Mouse (Mus musculus) midbrain, embryonic 11.5 days (tissue): ENCODE measurements around the gene Cldn7. TPM values are rescaled to one million over a fixed set of nuclear protein-coding genes. Genes with fewer than 3 reads are reported as not detected.
"Not testable (repeated sequence)": the region's sequence is repeated elsewhere in the genome, so short reads cannot be mapped to it uniquely, and the experiment has no call there.

Experiments
- ATAC-seq: fragments of 200-750 bp; cut with Nextera tagmentation; 2 replicates; pipeline ENCODE4 v1.8.0; 2017; ENCODE audit warnings: moderate TSS enrichment, moderate library complexity; ENCODE audit not compliant: low FRiP score
- DNase-seq: peaks from one replicate; pipeline ENCODE4 v3.0.0; 2015; ENCODE audit warnings: low spot score; ENCODE audit errors: missing footprints
- H3K27ac ChIP-seq: fragments of 300-500 bp; sonication (generic); 2 replicates; pipeline ENCODE4 v1.5.1; 2014; ENCODE audit warnings: low read depth, low read length
- H3K27me3 ChIP-seq: fragments of 300-500 bp; sonication (generic); 2 replicates; pipeline ENCODE4 v1.6.1; 2014; ENCODE audit warnings: mild to moderate bottlenecking, low read length, moderate library complexity, mixed read lengths; ENCODE audit not compliant: control insufficient read depth, insufficient read depth
- H3K36me3 ChIP-seq: fragments of 300-500 bp; sonication (generic); 2 replicates; pipeline ENCODE4 v1.6.1; 2014; ENCODE audit warnings: mild to moderate bottlenecking, low read length, moderate library complexity, mixed read lengths; ENCODE audit not compliant: control insufficient read depth, insufficient read depth
- H3K4me1 ChIP-seq: fragments of 300-500 bp; sonication (generic); 2 replicates; pipeline ENCODE4 v1.6.1; 2014; ENCODE audit warnings: low read length; ENCODE audit not compliant: control insufficient read depth, insufficient read depth
- H3K4me2 ChIP-seq: fragments of 300-500 bp; sonication (generic); 2 replicates; pipeline ENCODE4 v1.6.1; 2014; ENCODE audit warnings: mild to moderate bottlenecking, moderate library complexity
- H3K4me3 ChIP-seq: fragments of 300-500 bp; sonication (generic); 2 replicates; pipeline ENCODE4 v1.5.1; 2014; ENCODE audit warnings: low read depth, low read length
- H3K9ac ChIP-seq: fragments of 300-500 bp; sonication (generic); 2 replicates; pipeline ENCODE4 v1.6.1; 2014; ENCODE audit warnings: low read length
- H3K9me3 ChIP-seq: fragments of 300-500 bp; sonication (generic); 2 replicates; pipeline ENCODE4 v1.6.1; 2016; ENCODE audit warnings: low read length; ENCODE audit not compliant: control insufficient read depth
- WGBS: fragments of 180-500 bp; shearing (Covaris S2); extraction: QIAGEN DNeasy Blood & Tissue Kit; methylation state at CpG from one replicate; pipeline ENCODE4 v1.1.7; 2014; 5-methylcytosine and 5-hydroxymethylcytosine counted together
- polyA plus RNA-seq: library from polyadenylated mRNA; unstranded; fragments of >200 nt; fragmentation: Nextera tagmentation; extraction: Ambion mirVana; gene quantifications from 2 replicates; pipeline ENCODE4 v1.2.1, GENCODE M21; 2014

The Cldn7 gene
- polyA plus RNA-seq, 1 experiment from 2014 or later = 2.3 TPM

GRCm38 (mm10) chr11:70010961-70011360 lies 46.4 kb downstream of the Cldn7 start:
- Histone ChIP-seq H3K9ac (no peak overlapping the region), H3K9me3 (no peaks in the 10 kb centered on the region), H3K4me1 (peaks cover 8% of the 10 kb centered on the region), H3K4me2 (no peak overlapping the region), H3K27ac (no peak overlapping the region), H3K36me3 (peaks cover 54% of the 10 kb centered on the region), H3K27me3 (no peaks in the 10 kb centered on the region), H3K4me3 (no peak overlapping the region)
- ATAC-seq = no peak
- DNase-seq = no peak
- whole genome bisulfite sequencing = 82% methylated on average over 10 of the region's 10 CpGs

- peaks cover 16% of the 10 kb centered on the region for H3K4me1 ChIP-seq
- peaks cover 38% of the 10 kb centered on the region for H3K36me3 ChIP-seq
- DNase-seq = no peak
- H3K4me3 ChIP-seq = no peak overlapping the region
- no peaks in the 10 kb centered on the region for H3K9me3 ChIP-seq
- no peak overlapping the region for H3K27ac ChIP-seq
- H3K4me2 ChIP-seq = no peak overlapping the region
- no peak overlapping the region for H3K9ac ChIP-seq
- ATAC-seq = no peak
- 90% methylated on average over 9 of the region's 9 CpGs for WGBS
- no peaks in the 10 kb centered on the region for H3K27me3 ChIP-seq
Observed at GRCm38 (mm10) chr11:70012931-70013330, 48.4 kb downstream of the Cldn7 start.

- H3K4me3 ChIP-seq = no peak overlapping the region
- WGBS = 87% methylated on average over 3 of the region's 3 CpGs
- H3K9me3 ChIP-seq = no peaks in the 10 kb centered on the region
- no peak overlapping the region for H3K4me2 ChIP-seq
- H3K4me1 ChIP-seq = peaks cover 18% of the 10 kb centered on the region
- ATAC-seq (no peak), DNase-seq (no peak)
- H3K9ac ChIP-seq = no peak overlapping the region
- no peaks in the 10 kb centered on the region for H3K27me3 ChIP-seq
- H3K27ac ChIP-seq = no peak overlapping the region
- peaks cover 33% of the 10 kb centered on the region for H3K36me3 ChIP-seq
Observed at GRCm38 (mm10) chr11:70013408-70013807, 48.8 kb downstream of the Cldn7 start.

- Histone ChIP-seq H3K4me2 (no peak overlapping the region), H3K4me3 (no peak overlapping the region), H3K27me3 (no peaks in the 10 kb centered on the region), H3K27ac (no peak overlapping the region), H3K4me1 (peaks cover 24% of the 10 kb centered on the region), H3K36me3 (peaks cover 28% of the 10 kb centered on the region), H3K9ac (no peak overlapping the region), H3K9me3 (no peaks in the 10 kb centered on the region)
- WGBS = 66% methylated on average over 5 of the region's 5 CpGs
- ATAC-seq (no peak), DNase-seq (no peak)
Observed at GRCm38 (mm10) chr11:70014051-70014450, 49.5 kb downstream of the Cldn7 start.

GRCm38 (mm10) chr11:70014880-70015558 lies 50.4 kb downstream of the Cldn7 start, which contains the start of gene Acadvl:
Acadvl (minus strand) TSS chr11:70015411.
- DNase-seq = peak; percentile 96
- under 1% methylated on average over 35 of the region's 35 CpGs for WGBS
- H3K4me1 ChIP-seq = peaks cover 34% of the 10 kb centered on the region
- peak within 1 kb of the TSS; percentile 60 for H3K9ac ChIP-seq
- peak; percentile 80 for ATAC-seq
- peak within 1 kb of the TSS; percentile 41; the same call in 1 of the 2 replicates for H3K27ac ChIP-seq
- no peaks in the 10 kb centered on the region for H3K27me3 ChIP-seq
- H3K9me3 ChIP-seq = no peaks in the 10 kb centered on the region
- H3K4me3 ChIP-seq = peak within 1 kb of the TSS; percentile 45
- peaks cover 23% of the 10 kb centered on the region for H3K36me3 ChIP-seq
- H3K4me2 ChIP-seq = peak within 1 kb of the TSS; percentile 88

- 67% methylated on average over 6 of the region's 6 CpGs for WGBS
- ATAC-seq (no peak), DNase-seq (peak; percentile 87)
- peaks cover 16% of the 10 kb centered on the region for H3K36me3 ChIP-seq
- H3K4me2 ChIP-seq = peak overlapping the region; percentile 88; the same call in 1 of the 2 replicates
- H3K4me1 ChIP-seq = peaks cover 40% of the 10 kb centered on the region
- H3K27me3 ChIP-seq = no peaks in the 10 kb centered on the region
- H3K4me3 ChIP-seq = no peak overlapping the region
- H3K9ac ChIP-seq = no peak overlapping the region
- no peaks in the 10 kb centered on the region for H3K9me3 ChIP-seq
- H3K27ac ChIP-seq = no peak overlapping the region
Observed at GRCm38 (mm10) chr11:70015677-70016076, 51.1 kb downstream of the Cldn7 start.

GRCm38 (mm10) chr11:70016177-70016576 lies 51.6 kb downstream of the Cldn7 start:
- 87% methylated on average over 2 of the region's 2 CpGs for WGBS
- H3K27ac ChIP-seq, DNase-seq, ATAC-seq, H3K4me2 ChIP-seq, H3K4me3 ChIP-seq, H3K9ac ChIP-seq, H3K27me3 ChIP-seq, H3K9me3 ChIP-seq: not testable (repeated sequence)
- Histone ChIP-seq H3K4me1 (peaks cover 42% of the 10 kb centered on the region), H3K36me3 (peaks cover 11% of the 10 kb centered on the region)

GRCm38 (mm10) chr11:70016669-70017068 lies 52.1 kb downstream of the Cldn7 start, which contains the start of gene Dlg4:
Dlg4 (plus strand) TSS chr11:70016942.
- Histone ChIP-seq H3K9me3 (no peaks in the 10 kb centered on the region), H3K36me3 (peaks cover 6% of the 10 kb centered on the region), H3K4me1 (peaks cover 42% of the 10 kb centered on the region), H3K27me3 (no peaks in the 10 kb centered on the region), H3K4me2 (peak within 1 kb of the TSS; percentile 87), H3K4me3 (peak within 1 kb of the TSS; percentile 68), H3K9ac (peak within 1 kb of the TSS; percentile 88), H3K27ac (no peak within 1 kb of the TSS; the same call in 1 of the 2 replicates)
- 54% methylated on average over 3 of the region's 3 CpGs for WGBS
- ATAC-seq (no peak), DNase-seq (peak; percentile 84)

GRCm38 (mm10) chr11:70017199-70017767 lies 52.7 kb downstream of the Cldn7 start:
- Histone ChIP-seq H3K36me3 (peaks cover 2% of the 10 kb centered on the region; the same call in 1 of the 2 replicates), H3K27me3 (no peaks in the 10 kb centered on the region), H3K9me3 (no peaks in the 10 kb centered on the region), H3K9ac (peak overlapping the region; percentile 88), H3K4me2 (peak overlapping the region; percentile 87), H3K4me3 (peak overlapping the region; percentile 68), H3K4me1 (peaks cover 46% of the 10 kb centered on the region), H3K27ac (no peak overlapping the region; the same call in 1 of the 2 replicates)
- 35% methylated on average over 7 of the region's 7 CpGs for WGBS
- peak; percentile 82 for DNase-seq
- no peak for ATAC-seq
